Mouse (Mus musculus) urinary bladder, postnatal 36 days (tissue): ENCODE results near the gene Slc35f6.
"Not testable (repeated sequence)": the region's sequence is repeated elsewhere in the genome, so short reads cannot be mapped to it uniquely, and the experiment has no call there.

Experiments
- DNase-seq, 2 experiments: peaks; one replicate each; pipeline ENCODE4 v3.0.0; 2022; ENCODE audit warnings: low spot score in 2 of 2, mixed read lengths in 1 of 2

The Slc35f6 gene

GRCm38 (mm10) chr5:30655526-30656195 is 7.9 kb downstream of the Slc35f6 start:
- DNase-seq = no peak

- no peak for DNase-seq
Observed at GRCm38 (mm10) chr5:30659042-30659441, 11.3 kb downstream of the Slc35f6 start.

GRCm38 (mm10) chr5:30660278-30660677 is 12.5 kb downstream of the Slc35f6 start:
- DNase-seq = no peak

- DNase-seq = no peak
Observed at GRCm38 (mm10) chr5:30660813-30661212, 13.1 kb downstream of the Slc35f6 start.

GRCm38 (mm10) chr5:30665360-30665759 is 17.6 kb downstream of the Slc35f6 start:
- DNase-seq = no peak

GRCm38 (mm10) chr5:30665968-30666367 is 18.2 kb downstream of the Slc35f6 start:
- DNase-seq = no peak

GRCm38 (mm10) chr5:30666391-30667195 is 18.9 kb downstream of the Slc35f6 start, which contains the start of gene Cenpa:
Gene Cenpa (plus strand): TSS chr5:30666777.
- DNase-seq = peak; percentile 80 to 87

GRCm38 (mm10) chr5:30667215-30667614 is 19.5 kb downstream of the Slc35f6 start:
- DNase-seq = no peak

- no peak for DNase-seq
Observed at GRCm38 (mm10) chr5:30667686-30668085, 20.0 kb downstream of the Slc35f6 start.

GRCm38 (mm10) chr5:30668637-30669495 is 21.1 kb downstream of the Slc35f6 start:
- DNase-seq = no peak

GRCm38 (mm10) chr5:30669496-30669830 is 21.7 kb downstream of the Slc35f6 start:
- DNase-seq = no peak

GRCm38 (mm10) chr5:30670091-30670490 is 22.4 kb downstream of the Slc35f6 start:
- no peak for DNase-seq

GRCm38 (mm10) chr5:30674001-30674400 is 26.3 kb downstream of the Slc35f6 start:
- DNase-seq = no peak

- DNase-seq = no peak
Observed at GRCm38 (mm10) chr5:30676800-30677199, 29.1 kb downstream of the Slc35f6 start.

- not testable (repeated sequence) for DNase-seq
Observed at GRCm38 (mm10) chr5:30678069-30678468, 30.3 kb downstream of the Slc35f6 start.

GRCm38 (mm10) chr5:30678722-30679296 is 31.1 kb downstream of the Slc35f6 start:
- no peak for DNase-seq

- no peak for DNase-seq
Observed at GRCm38 (mm10) chr5:30679593-30679992, 31.9 kb downstream of the Slc35f6 start.

- DNase-seq = no peak
Observed at GRCm38 (mm10) chr5:30681970-30682369, 34.2 kb downstream of the Slc35f6 start.

- no peak for DNase-seq
Observed at GRCm38 (mm10) chr5:30682967-30683600, 35.4 kb downstream of the Slc35f6 start.

- no peak for DNase-seq
Observed at GRCm38 (mm10) chr5:30683993-30684392, 36.3 kb downstream of the Slc35f6 start.

- DNase-seq = no peak
Observed at GRCm38 (mm10) chr5:30686781-30687180, 39.0 kb downstream of the Slc35f6 start.
